ENCODE assay signal across 18 mouse cellular contexts in the genomic region with DNA sequence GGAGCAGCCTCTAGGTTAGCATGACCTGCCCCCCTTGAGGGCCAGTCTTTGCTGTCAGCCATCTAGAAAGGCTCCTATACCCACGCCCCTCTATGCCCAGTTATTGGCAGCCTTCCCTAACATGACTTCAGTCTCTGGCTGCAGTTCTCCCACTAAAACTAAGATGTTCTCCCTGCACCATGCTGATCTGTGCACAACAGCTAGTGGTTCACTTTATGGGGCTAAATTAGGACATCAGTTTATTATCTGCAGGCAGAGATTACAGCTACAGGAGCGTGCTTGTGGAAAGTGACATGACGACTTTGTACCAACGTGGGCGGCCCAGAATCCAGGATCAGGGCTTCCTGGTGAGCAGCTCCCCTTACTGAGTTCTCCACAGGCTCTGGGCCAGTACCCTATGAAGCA.
A peak's percentile ranks its signal among the peaks of the same experiment; 100 is the strongest.
DNase-seq lines count a peak whose midpoint lies in the region; ATAC-seq and TF ChIP-seq lines count a peak whose summit lies in the region.
"Had no signal": no experiment of that assay in that cellular context is flagged by ENCODE, and none has a peak within 500 bp of the region (broad histone marks: within the 10 kb centered on the region; RNA-seq: fewer than 3 reads in every experiment).

No protein-coding gene starts in this region.

- 91% methylated on average over 5 of the region's 5 CpGs for WGBS in hindbrain, embryonic 10.5 days
- 79% methylated on average over 5 of the region's 5 CpGs for WGBS in hindbrain, embryonic 13.5 days
- 81% methylated on average over 5 of the region's 5 CpGs for WGBS in neural tube, embryonic 15.5 days
- 10% methylated on average over 5 of the region's 5 CpGs for WGBS in cerebellum, adult 2 months
- 71% methylated on average over 5 of the region's 5 CpGs for WGBS in liver, postnatal 0 days (ENCODE audit: insufficient replicate concordance)

- H3K4me3 ChIP-seq in hindbrain, embryonic 10.5 days = no peak overlapping the region
- H3K4me3 ChIP-seq in hindbrain, embryonic 13.5 days = no peak overlapping the region
- no peak overlapping the region for H3K4me3 ChIP-seq in neural tube, embryonic 15.5 days (replicated peaks)
- H3K4me3 ChIP-seq in cerebellum, adult 2 months (replicated peaks; ENCODE audit: insufficient read depth, low read depth, low read length) = no peak overlapping the region
- H3K4me3 ChIP-seq in liver, postnatal 0 days (ENCODE audit: low read depth, low read length) = no peak overlapping the region
- H3K4me3 ChIP-seq: heart, embryonic 12.5 days; midbrain, embryonic 13.5 days had no signal

- no peak for TF ChIP-seq CTCF in cerebellum, adult 2 months (IDR thresholded peaks at IDR 0.05; ENCODE audit: borderline replicate concordance, insufficient read depth, low read depth, low read length)
- TF ChIP-seq CTCF in liver, postnatal 0 days (IDR thresholded peaks at IDR 0.05; ENCODE audit: low read depth) = no peak

- no peaks in the 10 kb centered on the region for H3K27me3 ChIP-seq in hindbrain, embryonic 10.5 days (ENCODE audit: insufficient read depth, poor library complexity, severe bottlenecking)
- H3K27me3 ChIP-seq in hindbrain, embryonic 13.5 days = no peaks in the 10 kb centered on the region
- H3K27me3 ChIP-seq in neural tube, embryonic 15.5 days (replicated peaks) = no peaks in the 10 kb centered on the region
- no peaks in the 10 kb centered on the region for H3K27me3 ChIP-seq in cerebellum, adult 2 months (ENCODE audit: control insufficient read depth, insufficient read depth, low read length)
- no peaks in the 10 kb centered on the region for H3K27me3 ChIP-seq in liver, postnatal 0 days (ENCODE audit: insufficient read depth, low read length)
- H3K27me3 ChIP-seq: heart, embryonic 12.5 days; midbrain, embryonic 13.5 days had no signal

- no peak overlapping the region for H3K4me2 ChIP-seq in hindbrain, embryonic 13.5 days
- H3K4me2 ChIP-seq in neural tube, embryonic 15.5 days = no peak overlapping the region
- no peak overlapping the region for H3K4me2 ChIP-seq in liver, postnatal 0 days (ENCODE audit: low read depth, low read length)
- H3K4me2 ChIP-seq: heart, embryonic 12.5 days; midbrain, embryonic 13.5 days had no signal

- no peak overlapping the region for H3K9ac ChIP-seq in hindbrain, embryonic 13.5 days
- H3K9ac ChIP-seq in neural tube, embryonic 15.5 days (replicated peaks) = no peak overlapping the region
- H3K9ac ChIP-seq in liver, postnatal 0 days (replicated peaks) = no peak overlapping the region
- H3K9ac ChIP-seq: heart, embryonic 12.5 days; midbrain, embryonic 13.5 days had no signal

- no peak for TF ChIP-seq EP300 in liver, postnatal 0 days (IDR thresholded peaks at IDR 0.05; ENCODE audit: low read depth)

- DNase-seq in hindbrain, embryonic 10.5 days (ENCODE audit: low spot score) = no peak
- no peak for DNase-seq in neural tube, embryonic 10.5 days (ENCODE audit: extremely low spot score, low spot score)
- peak; percentile 59 to 64 for DNase-seq in cerebellum, adult 2 months
- peak; percentile 18 for DNase-seq in telencephalon, adult 2 months (ENCODE audit: low read depth, low spot score)
- no peak for DNase-seq in liver, postnatal 0 days
- DNase-seq: adrenal gland, postnatal 25 days; gastrocnemius, postnatal 10 days; kidney, adult 2 months; kidney, postnatal 4 days; layer of hippocampus, postnatal 36 days; lung, adult 18-20 months had no signal

- TF ChIP-seq POLR2A in cerebellum, adult 2 months (IDR thresholded peaks at IDR 0.05; ENCODE audit: borderline replicate concordance, insufficient read depth, low read length) = no peak

- peaks cover 32% of the 10 kb centered on the region for H3K36me3 ChIP-seq in hindbrain, embryonic 10.5 days
- peaks cover 20% of the 10 kb centered on the region; the same call in 1 of the 2 replicates for H3K36me3 ChIP-seq in hindbrain, embryonic 13.5 days
- H3K36me3 ChIP-seq in neural tube, embryonic 15.5 days = 0 out of 2 replicates have a peak, but pooled peaks cover 12% of the 10 kb centered on the region
- no peaks in the 10 kb centered on the region for H3K36me3 ChIP-seq in liver, postnatal 0 days (replicated peaks; ENCODE audit: insufficient read depth, low read length)
- H3K36me3 ChIP-seq: G1E; heart, embryonic 12.5 days had no signal

- no peak for ATAC-seq in hindbrain, embryonic 13.5 days (ENCODE audit: low FRiP score)
- no peak for ATAC-seq in neural tube, embryonic 15.5 days (ENCODE audit: low FRiP score)
- no peak for ATAC-seq in liver, postnatal 0 days
- ATAC-seq: forebrain, embryonic 14.5 days; midbrain, embryonic 13.5 days had no signal

- H3K4me1 ChIP-seq in hindbrain, embryonic 10.5 days (replicated peaks) = peaks cover 9% of the 10 kb centered on the region
- H3K4me1 ChIP-seq in hindbrain, embryonic 13.5 days (replicated peaks) = peaks cover 18% of the 10 kb centered on the region
- H3K4me1 ChIP-seq in neural tube, embryonic 15.5 days = peaks cover 11% of the 10 kb centered on the region
- H3K4me1 ChIP-seq in cerebellum, adult 2 months (ENCODE audit: control insufficient read depth, insufficient read depth, low read length) = peaks cover 56% of the 10 kb centered on the region
- H3K4me1 ChIP-seq in liver, postnatal 0 days (ENCODE audit: insufficient read depth) = no peaks in the 10 kb centered on the region

- 0 out of 2 replicates have a peak overlapping the region, but pooled peaks have one; percentile 6 for H3K27ac ChIP-seq in hindbrain, embryonic 10.5 days
- H3K27ac ChIP-seq in hindbrain, embryonic 13.5 days = no peak overlapping the region
- H3K27ac ChIP-seq in neural tube, embryonic 15.5 days (replicated peaks) = 0 out of 2 replicates have a peak overlapping the region, but pooled peaks have one; percentile 28
- H3K27ac ChIP-seq in cerebellum, adult 2 months (ENCODE audit: insufficient read depth, low read length) = peak overlapping the region; percentile 97
- H3K27ac ChIP-seq in liver, postnatal 0 days (ENCODE audit: low read depth) = no peak overlapping the region
- H3K27ac ChIP-seq: macrophage; midbrain, embryonic 13.5 days had no signal

- no peaks in the 10 kb centered on the region for H3K9me3 ChIP-seq in hindbrain, embryonic 10.5 days
- H3K9me3 ChIP-seq in hindbrain, embryonic 13.5 days = no peaks in the 10 kb centered on the region
- H3K9me3 ChIP-seq in neural tube, embryonic 15.5 days (replicated peaks) = no peaks in the 10 kb centered on the region
- H3K9me3 ChIP-seq in liver, postnatal 0 days (ENCODE audit: low read length) = no peaks in the 10 kb centered on the region
- H3K9me3 ChIP-seq: G1E; heart, embryonic 12.5 days; midbrain, embryonic 13.5 days had no signal

Comparison
In these comparisons a context has a peak if more than half of its experiments do, and no peak if none do; other contexts are left out.
1. H3K27ac ChIP-seq: peak in hindbrain, embryonic 10.5 days (single experiment), neural tube, embryonic 15.5 days (single experiment) and cerebellum, adult 2 months (single experiment); none in hindbrain, embryonic 13.5 days (single experiment) and liver, postnatal 0 days (single experiment).
2. DNase-seq: peak in cerebellum, adult 2 months (2 of 2) and telencephalon, adult 2 months (single experiment); none in hindbrain, embryonic 10.5 days (single experiment), neural tube, embryonic 10.5 days (single experiment) and liver, postnatal 0 days (single experiment).